9 mouse cellular contexts compared by ENCODE assay signal in genomic region chr9:73103159-73103879, GRCm38 (mm10). TPM values are rescaled to one million over a fixed set of nuclear protein-coding genes. Genes with fewer than 3 reads are reported as not detected.
DNase-seq lines count a peak whose midpoint lies in the region; ATAC-seq and TF ChIP-seq lines count a peak whose summit lies in the region.
"Had no signal": no experiment of that assay in that cellular context is flagged by ENCODE, and none has a peak within 500 bp of the region (broad histone marks: within the 10 kb centered on the region; RNA-seq: fewer than 3 reads in every experiment).

No protein-coding gene starts in this region.

- H3K4me1 ChIP-seq in intestine, embryonic 14.5 days (replicated peaks; ENCODE audit: control insufficient read depth, insufficient read depth, low read length), result peaks cover 6% of the 10 kb centered on the region; the same call in 1 of the 2 replicates
- peaks cover 11% of the 10 kb centered on the region for H3K4me1 ChIP-seq in liver, embryonic 12.5 days
- peaks cover 11% of the 10 kb centered on the region; the same call in 1 of the 2 replicates for H3K4me1 ChIP-seq in neural tube, embryonic 12.5 days

- no peak for DNase-seq in layer of hippocampus, adult 2 months (ENCODE audit: low spot score in 2 of 2)
- DNase-seq in layer of hippocampus, adult 9-11 months, result no peak
- DNase-seq in cerebellum, postnatal 25 days, result peak; percentile 62 to 70
- peak; percentile 15 to 53 for DNase-seq in gastrocnemius, postnatal 36 days
- peak; percentile 75 for DNase-seq in intestine, embryonic 14.5 days (ENCODE audit: low spot score)
- no peak for DNase-seq in thymus, postnatal 36 days

- WGBS in intestine, embryonic 14.5 days, result 6% methylated on average over 60 of the region's 60 CpGs
- 7% methylated on average over 60 of the region's 60 CpGs for WGBS in liver, embryonic 12.5 days (ENCODE audit: insufficient replicate concordance)
- 7% methylated on average over 60 of the region's 60 CpGs for whole genome bisulfite sequencing in neural tube, embryonic 12.5 days

- H3K9me3 ChIP-seq in intestine, embryonic 14.5 days (ENCODE audit: control insufficient read depth, low read length), result no peaks in the 10 kb centered on the region
- no peaks in the 10 kb centered on the region for H3K9me3 ChIP-seq in liver, embryonic 12.5 days (replicated peaks)
- no peaks in the 10 kb centered on the region for H3K9me3 ChIP-seq in neural tube, embryonic 12.5 days

- intact Hi-C loops in gastrocnemius, postnatal 36 days (cut with DNase I), result no loop called here

- peak overlapping the region; percentile 79 for H3K4me2 ChIP-seq in intestine, embryonic 14.5 days (ENCODE audit: low read length)
- peak overlapping the region; percentile 74 for H3K4me2 ChIP-seq in liver, embryonic 12.5 days
- peak overlapping the region; percentile 90 for H3K4me2 ChIP-seq in neural tube, embryonic 12.5 days (replicated peaks)

- peak; percentile 62; the same call in 1 of the 2 replicates for ATAC-seq in intestine, embryonic 14.5 days (replicated peaks; ENCODE audit: low FRiP score, low TSS enrichment, low read depth)
- ATAC-seq in liver, embryonic 12.5 days, result peak; percentile 24; the same call in 1 of the 2 replicates
- peak; percentile 56 for ATAC-seq in neural tube, embryonic 12.5 days (ENCODE audit: low FRiP score, low read depth)

- H3K4me3 ChIP-seq in layer of hippocampus, adult 2 months, result peak overlapping the region; percentile 54
- H3K4me3 ChIP-seq in intestine, embryonic 14.5 days (ENCODE audit: low read depth, low read length), result peak overlapping the region; percentile 35
- H3K4me3 ChIP-seq in liver, embryonic 12.5 days, result peak overlapping the region; percentile 45
- peak overlapping the region; percentile 46 for H3K4me3 ChIP-seq in neural tube, embryonic 12.5 days
- H3K4me3 ChIP-seq: myocyte had no signal

- H3K27ac ChIP-seq in layer of hippocampus, adult 2 months, result peak overlapping the region; percentile 78
- H3K27ac ChIP-seq in intestine, embryonic 14.5 days (ENCODE audit: low read depth), result no peak overlapping the region
- H3K27ac ChIP-seq in liver, embryonic 12.5 days, result no peak overlapping the region
- no peak overlapping the region for H3K27ac ChIP-seq in neural tube, embryonic 12.5 days

- peaks cover 20% of the 10 kb centered on the region for H3K27me3 ChIP-seq in intestine, embryonic 14.5 days (replicated peaks; ENCODE audit: control insufficient read depth, insufficient read depth, low read length)
- peaks cover 48% of the 10 kb centered on the region for H3K27me3 ChIP-seq in liver, embryonic 12.5 days (replicated peaks)
- peaks cover 36% of the 10 kb centered on the region for H3K27me3 ChIP-seq in neural tube, embryonic 12.5 days (replicated peaks)

- H3K9ac ChIP-seq in intestine, embryonic 14.5 days (ENCODE audit: low read length), result peak overlapping the region; percentile 51
- H3K9ac ChIP-seq in liver, embryonic 12.5 days, result peak overlapping the region; percentile 29; the same call in 1 of the 2 replicates
- H3K9ac ChIP-seq in neural tube, embryonic 12.5 days, result peak overlapping the region; percentile 66

- TF ChIP-seq CTCF in layer of hippocampus, adult 2 months (conservative IDR thresholded peaks at IDR 0.05), result no peak

- no peaks in the 10 kb centered on the region for H3K36me3 ChIP-seq in intestine, embryonic 14.5 days (ENCODE audit: control insufficient read depth, insufficient read depth, low read length)
- no peaks in the 10 kb centered on the region for H3K36me3 ChIP-seq in liver, embryonic 12.5 days
- no peaks in the 10 kb centered on the region for H3K36me3 ChIP-seq in neural tube, embryonic 12.5 days

RNA-seq across cellular contexts. Expression of gene Gm20509, which starts 1.0 kb away (rescaled TPM):
- total RNA-seq in layer of hippocampus, adult 2 months (2021), result under 1 TPM in 1 of 2 experiments, not detected in 1; 0.91 TPM
- total RNA-seq in gastrocnemius, postnatal 36 days (2021), result not detected
- polyA plus RNA-seq in intestine, embryonic 14.5 days (2014; fragmentation: Nextera tagmentation; extraction: Ambion mirVana), result not detected in 2 replicates
- not detected in 2 replicates for polyA plus RNA-seq in liver, embryonic 12.5 days (2016; fragmentation: Nextera tagmentation; extraction: Ambion mirVana)
- not detected in 2 replicates for polyA plus RNA-seq in neural tube, embryonic 12.5 days (2016; fragmentation: Nextera tagmentation; extraction: Ambion mirVana)
- polyA plus RNA-seq: myocyte had no signal

RNA-seq across cellular contexts. Expression of gene Khdc3, which starts 1.7 kb away (rescaled TPM):
- total RNA-seq in layer of hippocampus, adult 2 months (2021), result 1 to 10 TPM; 3.8 to 5.4 TPM
- not detected for total RNA-seq in gastrocnemius, postnatal 36 days (2021)
- 0.26 TPM in 1 of 2 replicates, not detected in the other for polyA plus RNA-seq in intestine, embryonic 14.5 days (2014; fragmentation: Nextera tagmentation; extraction: Ambion mirVana)
- not detected in 2 replicates for polyA plus RNA-seq in liver, embryonic 12.5 days (2016; fragmentation: Nextera tagmentation; extraction: Ambion mirVana)
- not detected in 2 replicates for polyA plus RNA-seq in neural tube, embryonic 12.5 days (2016; fragmentation: Nextera tagmentation; extraction: Ambion mirVana)
- polyA plus RNA-seq: myocyte had no signal

RNA-seq across cellular contexts. Expression of gene Rsl24d1, which starts 9.9 kb away (rescaled TPM):
- 10 to 100 TPM; 63.2 to 66.6 TPM for total RNA-seq in layer of hippocampus, adult 2 months (2021)
- total RNA-seq in gastrocnemius, postnatal 36 days (2021), result 10 to 100 TPM; 36.9 to 37.8 TPM
- 121 and 126 TPM in 2 replicates for polyA plus RNA-seq in intestine, embryonic 14.5 days (2014; fragmentation: Nextera tagmentation; extraction: Ambion mirVana)
- 92.7 and 93.7 TPM in 2 replicates for polyA plus RNA-seq in liver, embryonic 12.5 days (2016; fragmentation: Nextera tagmentation; extraction: Ambion mirVana)
- 116 TPM in 2 replicates for polyA plus RNA-seq in neural tube, embryonic 12.5 days (2016; fragmentation: Nextera tagmentation; extraction: Ambion mirVana)

RNA-seq across cellular contexts. Expression of gene Rab27a, which starts 58.7 kb away (rescaled TPM):
- 10 to 100 TPM; 14.5 to 17.3 TPM for total RNA-seq in layer of hippocampus, adult 2 months (2021)
- total RNA-seq in gastrocnemius, postnatal 36 days (2021), result 1 to 10 TPM; 1.4 to 1.8 TPM
- 2.1 and 2.9 TPM in 2 replicates for polyA plus RNA-seq in intestine, embryonic 14.5 days (2014; fragmentation: Nextera tagmentation; extraction: Ambion mirVana)
- 4.8 and 5.2 TPM in 2 replicates for polyA plus RNA-seq in liver, embryonic 12.5 days (2016; fragmentation: Nextera tagmentation; extraction: Ambion mirVana)
- 1.2 and 1.3 TPM in 2 replicates for polyA plus RNA-seq in neural tube, embryonic 12.5 days (2016; fragmentation: Nextera tagmentation; extraction: Ambion mirVana)

Comparison
In these comparisons a context has a peak if more than half of its experiments do, and no peak if none do; other contexts are left out.
1. DNase-seq: peak in cerebellum, postnatal 25 days (2 of 2), gastrocnemius, postnatal 36 days (2 of 2) and intestine, embryonic 14.5 days (single experiment); none in layer of hippocampus, adult 2 months (0 of 2), layer of hippocampus, adult 9-11 months (single experiment) and thymus, postnatal 36 days (0 of 2).
2. Peak in every context shown above with its lines, with median percentiles within 50 percentile points of each other: H3K4me3 ChIP-seq, ATAC-seq, H3K4me2 ChIP-seq and H3K9ac ChIP-seq.